Mouse (Mus musculus) embryonic facial prominence, embryonic 13.5 days (tissue): ENCODE data around the gene Actn4. TPM values are rescaled to one million over a fixed set of nuclear protein-coding genes. Genes with fewer than 3 reads are reported as not detected.

Experiments
- ATAC-seq: fragments of 200-750 bp; cut with Nextera tagmentation; 2 replicates; pipeline ENCODE4 v1.8.0; 2017; ENCODE audit warnings: low read depth; ENCODE audit not compliant: insufficient number of reproducible peaks, insufficient read depth, low FRiP score, low TSS enrichment
- H3K27ac ChIP-seq: fragments of 300-500 bp; sonication (generic); 2 replicates; pipeline ENCODE4 v1.5.1; 2015; ENCODE audit warnings: moderate library complexity, mild to moderate bottlenecking, inconsistent platforms
- H3K27me3 ChIP-seq: fragments of 300-500 bp; sonication (generic); 2 replicates; pipeline ENCODE4 v1.6.1; 2015; ENCODE audit warnings: mild to moderate bottlenecking, inconsistent platforms
- H3K36me3 ChIP-seq: fragments of 300-500 bp; sonication (generic); 2 replicates; pipeline ENCODE4 v1.6.1; 2015; ENCODE audit warnings: mild to moderate bottlenecking, inconsistent platforms
- H3K4me1 ChIP-seq: fragments of 300-500 bp; sonication (generic); 2 replicates; pipeline ENCODE4 v1.6.1; 2015; ENCODE audit warnings: inconsistent platforms
- H3K4me2 ChIP-seq: fragments of 300-500 bp; sonication (generic); 2 replicates; pipeline ENCODE4 v1.6.1; 2015; ENCODE audit warnings: moderate library complexity, mild to moderate bottlenecking, inconsistent platforms
- H3K4me3 ChIP-seq: fragments of 300-500 bp; sonication (generic); 2 replicates; pipeline ENCODE4 v1.5.1; 2015; ENCODE audit warnings: mild to moderate bottlenecking, inconsistent platforms
- H3K9ac ChIP-seq: fragments of 300-500 bp; sonication (generic); 2 replicates; pipeline ENCODE4 v1.6.1; 2015; ENCODE audit warnings: mild to moderate bottlenecking, inconsistent platforms
- H3K9me3 ChIP-seq: fragments of 300-500 bp; sonication (generic); 2 replicates; pipeline ENCODE4 v1.6.1; 2016; ENCODE audit warnings: inconsistent platforms
- WGBS: fragments of 180-500 bp; shearing (Covaris S2); methylation state at CpG from one replicate; pipeline ENCODE4 v1.1.7; 2015; ENCODE audit warnings: mixed read lengths; 5-methylcytosine and 5-hydroxymethylcytosine counted together
- polyA plus RNA-seq: library from polyadenylated mRNA; unstranded; fragments of >200 nt; fragmentation: Nextera tagmentation; extraction: Ambion mirVana; gene quantifications from 2 replicates; pipeline ENCODE4 v1.2.1, GENCODE M21; 2015

Actn4 gene
- polyA plus RNA-seq, 1 experiment from 2014 or later = 258 TPM

DNA sequence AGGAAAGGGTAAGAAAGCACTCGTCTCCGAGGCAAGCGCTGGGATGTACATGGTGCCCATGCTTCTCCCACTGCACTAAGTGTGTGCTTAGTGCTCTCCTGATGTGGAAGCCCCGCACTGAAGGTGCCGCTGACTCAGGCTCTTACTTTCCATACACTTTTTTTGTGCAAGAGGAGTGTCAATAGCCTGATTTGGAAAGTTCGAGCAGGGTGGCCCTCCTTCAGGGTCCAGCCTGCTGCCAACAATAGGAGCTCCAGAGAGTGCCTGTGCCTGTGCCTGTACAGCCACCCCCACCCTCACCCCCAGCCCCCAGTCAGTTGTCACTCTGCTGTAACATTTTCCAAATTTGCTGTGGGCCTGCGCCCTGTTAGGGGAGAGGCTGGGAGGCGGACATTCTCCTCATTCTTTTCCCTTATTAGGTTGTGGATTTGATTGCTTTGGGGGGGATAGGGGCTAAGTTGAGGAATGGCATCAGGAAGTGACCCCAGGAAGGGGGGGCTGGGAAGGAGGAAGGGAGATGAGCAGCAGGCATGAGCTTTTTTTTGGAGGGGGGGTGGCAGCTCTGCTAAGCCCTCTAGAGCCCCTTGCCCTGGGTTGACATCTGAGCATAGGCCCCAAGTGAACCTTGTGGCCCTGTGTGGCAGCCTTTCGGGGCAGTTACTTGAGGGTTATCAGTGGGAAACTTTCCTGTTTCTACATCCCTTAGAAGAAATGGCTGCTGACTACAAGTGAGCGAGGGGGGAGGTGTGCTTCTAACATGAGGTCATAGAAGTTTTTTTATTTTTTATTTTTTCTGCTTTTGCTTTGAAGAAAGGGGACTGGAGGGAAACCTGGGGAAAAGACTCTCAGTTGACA, 16.5 kb downstream of the Actn4 start:
- peak; percentile 52; the same call in 1 of the 2 replicates for ATAC-seq
- Histone ChIP-seq H3K36me3 (peaks cover 8% of the 10 kb centered on the region), H3K27me3 (no peaks in the 10 kb centered on the region), H3K9ac (peak overlapping the region; percentile 37), H3K4me3 (peak overlapping the region; percentile 14), H3K4me1 (peaks cover 89% of the 10 kb centered on the region), H3K4me2 (peak overlapping the region; percentile 34), H3K27ac (peak overlapping the region; percentile 93), H3K9me3 (no peaks in the 10 kb centered on the region)
- WGBS = 12% methylated on average over 10 of the region's 10 CpGs

GRCm38 (mm10) chr7:28944756-28945415, 17.3 kb downstream of the Actn4 start:
- Histone ChIP-seq H3K36me3 (peaks cover 10% of the 10 kb centered on the region), H3K27ac (peak overlapping the region; percentile 93), H3K4me2 (peak overlapping the region; percentile 34), H3K4me3 (peak overlapping the region; percentile 14; the same call in 1 of the 2 replicates), H3K4me1 (peaks cover 92% of the 10 kb centered on the region), H3K9ac (peak overlapping the region; percentile 37; the same call in 1 of the 2 replicates), H3K27me3 (no peaks in the 10 kb centered on the region), H3K9me3 (no peaks in the 10 kb centered on the region)
- ATAC-seq = no peak
- 33% methylated on average over 6 of the region's 6 CpGs for WGBS

DNA sequence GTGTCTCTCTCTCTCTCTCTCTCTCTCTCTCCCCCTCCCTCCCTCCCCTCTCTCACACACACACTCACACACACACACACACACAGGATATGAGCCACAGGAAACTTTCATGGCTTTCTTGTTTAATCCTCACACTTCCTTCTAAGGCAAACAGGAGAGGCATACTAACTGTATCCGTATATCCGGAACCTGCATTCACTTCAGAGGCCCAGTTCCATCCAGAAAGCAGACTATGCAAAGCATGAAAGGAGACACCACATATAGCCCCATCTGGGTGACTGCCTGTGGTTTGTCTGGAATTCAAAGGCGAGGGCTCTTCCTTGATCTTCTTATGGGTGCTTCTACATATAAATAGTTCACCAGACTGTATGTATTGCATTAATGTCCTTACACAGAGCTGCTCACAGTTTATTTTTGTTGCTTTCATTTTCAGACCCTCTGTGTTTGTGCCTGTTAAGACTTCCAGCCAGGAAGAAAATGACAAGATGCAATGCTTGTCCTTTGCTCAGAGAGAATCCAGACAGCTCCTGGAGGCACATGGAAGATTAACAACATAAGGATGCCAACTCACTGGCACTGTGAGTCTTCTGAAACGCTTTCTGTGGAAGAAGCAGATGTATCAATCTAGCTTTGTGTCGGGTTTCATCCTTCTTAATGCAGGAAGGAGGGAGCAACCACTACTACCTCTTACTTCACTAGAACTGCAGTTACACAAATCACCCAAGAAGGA, 18.5 kb downstream of the Actn4 start:
- 30% methylated on average over 5 of the region's 5 CpGs for WGBS
- ATAC-seq = no peak
- 0 out of 2 replicates have a peak overlapping the region, but pooled peaks have one; percentile 7 for H3K9ac ChIP-seq
- H3K4me1 ChIP-seq = peaks cover 92% of the 10 kb centered on the region
- peak overlapping the region; percentile 93 for H3K27ac ChIP-seq
- no peak overlapping the region for H3K4me3 ChIP-seq
- no peaks in the 10 kb centered on the region for H3K27me3 ChIP-seq
- H3K4me2 ChIP-seq = peak overlapping the region; percentile 17; the same call in 1 of the 2 replicates
- no peaks in the 10 kb centered on the region for H3K9me3 ChIP-seq
- peaks cover 7% of the 10 kb centered on the region for H3K36me3 ChIP-seq

DNA sequence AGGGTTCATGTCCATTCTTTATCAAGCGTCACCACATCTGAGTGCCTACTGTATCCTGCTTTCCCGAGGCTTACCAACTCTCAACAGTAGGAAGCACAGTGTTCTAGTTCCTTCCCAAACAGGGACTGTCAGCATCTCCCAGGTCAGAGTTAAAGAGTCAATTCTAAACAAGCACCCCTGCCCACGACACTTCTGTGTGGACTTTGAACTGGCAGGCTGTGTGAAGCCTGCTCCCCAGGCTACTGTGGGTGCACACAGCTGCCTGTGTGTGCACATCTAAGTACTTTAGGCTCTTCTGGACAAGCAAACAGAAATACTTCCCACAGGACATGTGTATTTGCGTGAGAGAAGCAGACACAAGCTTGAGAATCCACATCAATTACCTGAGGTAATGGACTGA, 20.6 kb downstream of the Actn4 start:
- no peak for ATAC-seq
- no peak overlapping the region for H3K9ac ChIP-seq
- H3K4me1 ChIP-seq = peaks cover 88% of the 10 kb centered on the region
- H3K4me2 ChIP-seq = no peak overlapping the region
- peaks cover 14% of the 10 kb centered on the region for H3K36me3 ChIP-seq
- H3K9me3 ChIP-seq = no peaks in the 10 kb centered on the region
- no peaks in the 10 kb centered on the region for H3K27me3 ChIP-seq
- H3K27ac ChIP-seq = peak overlapping the region; percentile 1; the same call in 1 of the 2 replicates
- 69% methylated on average over 4 of the region's 4 CpGs for WGBS
- H3K4me3 ChIP-seq = no peak overlapping the region

DNA sequence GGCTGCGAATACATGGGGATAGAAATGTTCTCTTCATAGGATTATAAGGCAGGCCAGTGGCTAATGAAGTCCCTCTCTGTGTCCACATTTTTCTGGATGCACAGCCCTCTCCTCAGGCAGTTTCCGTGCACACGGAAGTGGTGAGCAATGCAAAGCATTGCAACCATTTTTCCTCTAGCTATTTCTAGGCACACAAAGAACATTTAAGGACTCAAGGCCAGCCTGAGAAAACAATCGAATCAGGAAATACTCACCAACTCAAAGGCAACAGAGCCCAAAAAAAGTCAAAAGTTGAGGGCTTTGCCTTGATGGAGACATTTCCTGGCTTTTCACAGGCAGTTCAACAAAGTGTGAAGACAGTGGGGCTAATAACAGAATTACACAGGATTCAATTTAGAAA, 21.0 kb downstream of the Actn4 start:
- no peak overlapping the region for H3K4me2 ChIP-seq
- no peak overlapping the region for H3K4me3 ChIP-seq
- no peak for ATAC-seq
- H3K9ac ChIP-seq = no peak overlapping the region
- H3K36me3 ChIP-seq = peaks cover 14% of the 10 kb centered on the region
- WGBS = 54% methylated on average over 4 of the region's 4 CpGs
- no peaks in the 10 kb centered on the region for H3K27me3 ChIP-seq
- peak overlapping the region; percentile 1 for H3K27ac ChIP-seq
- peaks cover 88% of the 10 kb centered on the region for H3K4me1 ChIP-seq
- no peaks in the 10 kb centered on the region for H3K9me3 ChIP-seq

- peak overlapping the region; percentile 60 for H3K27ac ChIP-seq
- H3K27me3 ChIP-seq = no peaks in the 10 kb centered on the region
- H3K9ac ChIP-seq = no peak overlapping the region
- no peak overlapping the region for H3K4me3 ChIP-seq
- no peaks in the 10 kb centered on the region for H3K9me3 ChIP-seq
- 72% methylated on average over 7 of the region's 7 CpGs for WGBS
- ATAC-seq = no peak
- no peak overlapping the region for H3K4me2 ChIP-seq
- H3K36me3 ChIP-seq = peaks cover 17% of the 10 kb centered on the region
- peaks cover 75% of the 10 kb centered on the region for H3K4me1 ChIP-seq
Observed at GRCm38 (mm10) chr7:28939418-28940183, 22.5 kb downstream of the Actn4 start.

GRCm38 (mm10) chr7:28938654-28939053, 23.5 kb downstream of the Actn4 start:
- Histone ChIP-seq H3K4me1 (peaks cover 67% of the 10 kb centered on the region), H3K4me3 (no peak overlapping the region), H3K9ac (peak overlapping the region; percentile 16; the same call in 1 of the 2 replicates), H3K27ac (peak overlapping the region; percentile 60), H3K9me3 (no peaks in the 10 kb centered on the region), H3K36me3 (peaks cover 20% of the 10 kb centered on the region), H3K4me2 (no peak overlapping the region), H3K27me3 (no peaks in the 10 kb centered on the region)
- ATAC-seq = no peak
- 41% methylated on average over 4 of the region's 4 CpGs for whole genome bisulfite sequencing

- Histone ChIP-seq H3K27me3 (no peaks in the 10 kb centered on the region), H3K27ac (peak overlapping the region; percentile 75), H3K9ac (0 out of 2 replicates have a peak overlapping the region, but pooled peaks have one; percentile 16), H3K36me3 (peaks cover 22% of the 10 kb centered on the region), H3K9me3 (no peaks in the 10 kb centered on the region), H3K4me3 (no peak overlapping the region), H3K4me1 (peaks cover 65% of the 10 kb centered on the region), H3K4me2 (no peak overlapping the region)
- ATAC-seq = no peak
- 65% methylated on average over 4 of the region's 4 CpGs for WGBS
Observed at GRCm38 (mm10) chr7:28936787-28937186, 25.4 kb downstream of the Actn4 start.

GRCm38 (mm10) chr7:28933825-28934224, 28.3 kb downstream of the Actn4 start:
- H3K4me1 ChIP-seq = peaks cover 65% of the 10 kb centered on the region
- H3K4me2 ChIP-seq = no peak overlapping the region
- H3K9me3 ChIP-seq = no peaks in the 10 kb centered on the region
- 87% methylated on average over 2 of the region's 2 CpGs for WGBS
- no peak overlapping the region for H3K9ac ChIP-seq
- H3K27me3 ChIP-seq = no peaks in the 10 kb centered on the region
- H3K36me3 ChIP-seq = peaks cover 16% of the 10 kb centered on the region; the same call in 1 of the 2 replicates
- no peak for ATAC-seq
- no peak overlapping the region for H3K27ac ChIP-seq
- no peak overlapping the region for H3K4me3 ChIP-seq

- ATAC-seq = no peak
- no peaks in the 10 kb centered on the region for H3K27me3 ChIP-seq
- H3K9me3 ChIP-seq = no peaks in the 10 kb centered on the region
- H3K4me2 ChIP-seq = no peak overlapping the region
- H3K4me3 ChIP-seq = no peak overlapping the region
- peaks cover 58% of the 10 kb centered on the region for H3K4me1 ChIP-seq
- H3K36me3 ChIP-seq = peaks cover 9% of the 10 kb centered on the region; the same call in 1 of the 2 replicates
- H3K27ac ChIP-seq = no peak overlapping the region
- no peak overlapping the region for H3K9ac ChIP-seq
- WGBS = 68% methylated on average over 6 of the region's 6 CpGs
Observed at GRCm38 (mm10) chr7:28932421-28933041, 29.6 kb downstream of the Actn4 start.
